Mouse (Mus musculus): ENCODE measurements around the gene Atp6v1g2.
"Not testable (repeated sequence)": the region's sequence is repeated elsewhere in the genome, so short reads cannot be mapped to it uniquely, and the experiment has no call there.

The Atp6v1g2 gene

GRCm38 (mm10) chr17:35202442-35202841, 31.0 kb upstream of the Atp6v1g2 start:
- no peak for DNase-seq (ENCODE audit: low spot score in 2 of 2)

GRCm38 (mm10) chr17:35204494-35205379, 28.7 kb upstream of the Atp6v1g2 start, which contains the start of gene Lta:
Gene Lta, minus strand, starts transcription at chr17:35205351.
- DNase-seq (ENCODE audit: low spot score in 2 of 2): no peak

- DNase-seq (ENCODE audit: low spot score in 2 of 2): no peak
These were observed 28.1 kb upstream of the Atp6v1g2 start for GRCm38 (mm10) chr17:35205380-35205769.

- DNase-seq (ENCODE audit: low spot score in 2 of 2): peak; percentile 50 to 62
These were observed 23.5 kb upstream of the Atp6v1g2 start for GRCm38 (mm10) chr17:35209785-35210535.

- DNase-seq (ENCODE audit: low spot score in 2 of 2): no peak
These were observed 22.9 kb upstream of the Atp6v1g2 start for GRCm38 (mm10) chr17:35210593-35210992.

- DNase-seq (ENCODE audit: low spot score in 2 of 2): no peak
These were observed 20.4 kb upstream of the Atp6v1g2 start for GRCm38 (mm10) chr17:35213071-35213470.

- DNase-seq (ENCODE audit: low spot score in 2 of 2): peak; percentile 70 to 91
These were observed 14.8 kb upstream of the Atp6v1g2 start for GRCm38 (mm10) chr17:35218516-35219193.

- peak; percentile 51 to 77 for DNase-seq (ENCODE audit: low spot score in 2 of 2)
These were observed 13.8 kb upstream of the Atp6v1g2 start for GRCm38 (mm10) chr17:35219601-35220041.

- peak; percentile 70 to 80 for DNase-seq (ENCODE audit: low spot score in 2 of 2)
These were observed 13.1 kb upstream of the Atp6v1g2 start, which contains the start of gene Gm16181 for GRCm38 (mm10) chr17:35220156-35220952. Gene Gm16181, plus strand, starts transcription at chr17:35220834.

GRCm38 (mm10) chr17:35222299-35222698, 11.2 kb upstream of the Atp6v1g2 start:
- peak in 1 of 2 experiments; percentile 50 for DNase-seq (ENCODE audit: low spot score in 2 of 2)

GRCm38 (mm10) chr17:35224641-35225040, 8.8 kb upstream of the Atp6v1g2 start:
- DNase-seq (ENCODE audit: low spot score in 2 of 2): no peak

GRCm38 (mm10) chr17:35225456-35225855, 8.0 kb upstream of the Atp6v1g2 start:
- no peak for DNase-seq (ENCODE audit: low spot score in 2 of 2)

- no peak for DNase-seq (ENCODE audit: low spot score in 2 of 2)
These were observed 6.9 kb upstream of the Atp6v1g2 start for GRCm38 (mm10) chr17:35226561-35227046.

- no peak for DNase-seq (ENCODE audit: low spot score in 2 of 2)
These were observed 2.4 kb upstream of the Atp6v1g2 start for GRCm38 (mm10) chr17:35231022-35231421.

GRCm38 (mm10) chr17:35232043-35232442, 1.4 kb upstream of the Atp6v1g2 start:
- peak; percentile 68 to 81 for DNase-seq (ENCODE audit: low spot score in 2 of 2)

- DNase-seq (ENCODE audit: low spot score in 2 of 2): no peak
These were observed 801 bp upstream of the Atp6v1g2 start for GRCm38 (mm10) chr17:35232659-35233058.

GRCm38 (mm10) chr17:35234090-35234489, 630 bp downstream of the Atp6v1g2 start:
- DNase-seq (ENCODE audit: low spot score in 2 of 2): not testable (repeated sequence)

GRCm38 (mm10) chr17:35234903-35235302, 1.4 kb downstream of the Atp6v1g2 start:
- DNase-seq (ENCODE audit: low spot score in 2 of 2): no peak

GRCm38 (mm10) chr17:35235614-35236389, 2.3 kb downstream of the Atp6v1g2 start, which contains the start of gene Nfkbil1:
Gene Nfkbil1, minus strand, starts transcription at chr17:35235792.
- DNase-seq (ENCODE audit: low spot score in 2 of 2): peak; percentile 93

GRCm38 (mm10) chr17:35236390-35236746, 2.9 kb downstream of the Atp6v1g2 start:
- peak; percentile 90 to 95 for DNase-seq (ENCODE audit: low spot score in 2 of 2)

All from heart, adult 9 months (tissue).